Mouse (Mus musculus): ENCODE measurements at regions not wholly inside any gene's neighbourhood (a gene's known extent, or its start where the extent isn't known, plus 50 kb on each side); places are given as distances from the start of the nearest gene placed in this dataset.

GRCm38 (mm10) chr11:114330316-114330715 is 263.5 kb upstream of the Sdk2 start:
- WGBS: 92% methylated on average over 5 of the region's 5 CpGs
- Histone ChIP-seq H3K4me3 (ENCODE audit: low read length) (no peak overlapping the region), H3K4me1 (ENCODE audit: insufficient read depth, low read length) (no peaks in the 10 kb centered on the region), H3K9me3 (ENCODE audit: low read length) (no peaks in the 10 kb centered on the region), H3K27ac (no peak overlapping the region), H3K36me3 (ENCODE audit: insufficient read depth, low read length) (no peaks in the 10 kb centered on the region), H3K27me3 (ENCODE audit: insufficient read depth, low read length) (no peaks in the 10 kb centered on the region), H3K9ac (replicated peaks; ENCODE audit: low read length) (no peak overlapping the region), H3K4me2 (ENCODE audit: low read depth, low read length) (no peak overlapping the region)
- DNase-seq (ENCODE audit: low spot score) (no peak), ATAC-seq (no peak)
- no peak for TF ChIP-seq CTCF (IDR thresholded peaks at IDR 0.05; ENCODE audit: low read depth)

GRCm38 (mm10) chr11:114322627-114323026 is 255.8 kb upstream of the Sdk2 start:
- 85% methylated on average over 4 of the region's 4 CpGs for WGBS
- H3K4me2 ChIP-seq (ENCODE audit: low read depth, low read length): no peak overlapping the region
- no peaks in the 10 kb centered on the region for H3K36me3 ChIP-seq (ENCODE audit: insufficient read depth, low read length)
- no peaks in the 10 kb centered on the region for H3K9me3 ChIP-seq (ENCODE audit: low read length)
- no peaks in the 10 kb centered on the region for H3K27me3 ChIP-seq (ENCODE audit: insufficient read depth, low read length)
- H3K4me1 ChIP-seq (ENCODE audit: insufficient read depth, low read length): no peaks in the 10 kb centered on the region
- TF ChIP-seq CTCF (IDR thresholded peaks at IDR 0.05; ENCODE audit: low read depth): no peak
- no peak for ATAC-seq
- H3K9ac ChIP-seq (replicated peaks; ENCODE audit: low read length): no peak overlapping the region
- H3K27ac ChIP-seq: no peak overlapping the region
- DNase-seq (ENCODE audit: low spot score): no peak
- H3K4me3 ChIP-seq (ENCODE audit: low read length): no peak overlapping the region

GRCm38 (mm10) chr11:114321974-114322373 is 255.1 kb upstream of the Sdk2 start:
- ATAC-seq (no peak), DNase-seq (ENCODE audit: low spot score) (no peak)
- Histone ChIP-seq H3K27ac (no peak overlapping the region), H3K9ac (replicated peaks; ENCODE audit: low read length) (no peak overlapping the region), H3K4me3 (ENCODE audit: low read length) (no peak overlapping the region), H3K27me3 (ENCODE audit: insufficient read depth, low read length) (no peaks in the 10 kb centered on the region), H3K36me3 (ENCODE audit: insufficient read depth, low read length) (no peaks in the 10 kb centered on the region), H3K9me3 (ENCODE audit: low read length) (no peaks in the 10 kb centered on the region), H3K4me2 (ENCODE audit: low read depth, low read length) (no peak overlapping the region), H3K4me1 (ENCODE audit: insufficient read depth, low read length) (no peaks in the 10 kb centered on the region)
- no peak for TF ChIP-seq CTCF (IDR thresholded peaks at IDR 0.05; ENCODE audit: low read depth)
- 67% methylated on average over 12 of the region's 12 CpGs for WGBS

- Histone ChIP-seq H3K4me2 (ENCODE audit: low read depth, low read length) (no peak overlapping the region), H3K9ac (replicated peaks; ENCODE audit: low read length) (no peak overlapping the region), H3K36me3 (ENCODE audit: insufficient read depth, low read length) (no peaks in the 10 kb centered on the region), H3K27me3 (ENCODE audit: insufficient read depth, low read length) (no peaks in the 10 kb centered on the region), H3K9me3 (ENCODE audit: low read length) (no peaks in the 10 kb centered on the region), H3K4me3 (ENCODE audit: low read length) (no peak overlapping the region), H3K27ac (no peak overlapping the region), H3K4me1 (ENCODE audit: insufficient read depth, low read length) (no peaks in the 10 kb centered on the region)
- no peak for TF ChIP-seq CTCF (IDR thresholded peaks at IDR 0.05; ENCODE audit: low read depth)
- no peak for DNase-seq (ENCODE audit: low spot score)
- no peak for ATAC-seq
- WGBS: 75% methylated on average over 8 of the region's 8 CpGs
Measured at GRCm38 (mm10) chr11:114321527-114321926, 254.7 kb upstream of the Sdk2 start.

- no peaks in the 10 kb centered on the region for H3K36me3 ChIP-seq (ENCODE audit: insufficient read depth, low read length)
- no peak overlapping the region for H3K9ac ChIP-seq (replicated peaks; ENCODE audit: low read length)
- no peak overlapping the region for H3K27ac ChIP-seq
- no peak for DNase-seq (ENCODE audit: low spot score)
- H3K9me3 ChIP-seq (ENCODE audit: low read length): no peaks in the 10 kb centered on the region
- WGBS: 83% methylated on average over 8 of the region's 8 CpGs
- ATAC-seq: no peak
- TF ChIP-seq CTCF (IDR thresholded peaks at IDR 0.05; ENCODE audit: low read depth): no peak
- H3K27me3 ChIP-seq (ENCODE audit: insufficient read depth, low read length): no peaks in the 10 kb centered on the region
- no peaks in the 10 kb centered on the region; the same call in 1 of the 2 replicates for H3K4me1 ChIP-seq (ENCODE audit: insufficient read depth, low read length)
- H3K4me3 ChIP-seq (ENCODE audit: low read length): no peak overlapping the region
- no peak overlapping the region for H3K4me2 ChIP-seq (ENCODE audit: low read depth, low read length)
Measured at GRCm38 (mm10) chr11:114315274-114315673, 248.4 kb upstream of the Sdk2 start.

- Histone ChIP-seq H3K27ac (no peak overlapping the region), H3K4me3 (ENCODE audit: low read length) (no peak overlapping the region), H3K4me1 (ENCODE audit: insufficient read depth, low read length) (no peaks in the 10 kb centered on the region; the same call in 1 of the 2 replicates), H3K9ac (replicated peaks; ENCODE audit: low read length) (no peak overlapping the region), H3K9me3 (ENCODE audit: low read length) (no peaks in the 10 kb centered on the region), H3K36me3 (ENCODE audit: insufficient read depth, low read length) (no peaks in the 10 kb centered on the region), H3K27me3 (ENCODE audit: insufficient read depth, low read length) (no peaks in the 10 kb centered on the region), H3K4me2 (ENCODE audit: low read depth, low read length) (no peak overlapping the region)
- no peak for DNase-seq (ENCODE audit: low spot score)
- WGBS: 43% methylated on average over 6 of the region's 6 CpGs
- no peak for TF ChIP-seq CTCF (IDR thresholded peaks at IDR 0.05; ENCODE audit: low read depth)
- ATAC-seq: no peak
Measured at GRCm38 (mm10) chr11:114313652-114314051, 246.8 kb upstream of the Sdk2 start.

- no peak overlapping the region for H3K4me3 ChIP-seq (ENCODE audit: low read length)
- H3K9me3 ChIP-seq (ENCODE audit: low read length): no peaks in the 10 kb centered on the region
- no peaks in the 10 kb centered on the region for H3K36me3 ChIP-seq (ENCODE audit: insufficient read depth, low read length)
- H3K4me1 ChIP-seq (ENCODE audit: insufficient read depth, low read length): no peaks in the 10 kb centered on the region; the same call in 1 of the 2 replicates
- H3K9ac ChIP-seq (replicated peaks; ENCODE audit: low read length): no peak overlapping the region
- WGBS: 90% methylated on average over 4 of the region's 4 CpGs
- H3K4me2 ChIP-seq (ENCODE audit: low read depth, low read length): no peak overlapping the region
- DNase-seq (ENCODE audit: low spot score): no peak
- ATAC-seq: no peak
- H3K27me3 ChIP-seq (ENCODE audit: insufficient read depth, low read length): no peaks in the 10 kb centered on the region
- no peak overlapping the region for H3K27ac ChIP-seq
- no peak for TF ChIP-seq CTCF (IDR thresholded peaks at IDR 0.05; ENCODE audit: low read depth)
Measured at GRCm38 (mm10) chr11:114311640-114312039, 244.8 kb upstream of the Sdk2 start.
